Mouse (Mus musculus): ENCODE results near the gene Abhd2.

GRCm38 (mm10) chr7:79362208-79362607 is 89.2 kb downstream of the Abhd2 start:
- TF ChIP-seq CTCF (IDR thresholded peaks at IDR 0.05; ENCODE audit: low read depth) (no peak), EP300 (IDR thresholded peaks at IDR 0.05; ENCODE audit: low read depth) (no peak)

All from liver, postnatal 0 days (tissue).